Mouse (Mus musculus) bone marrow macrophage, adult 2 months (primary cell): ENCODE data around the gene Dcps.

Experiments used
- CTCF ChIP-seq: IDR thresholded peaks from 2 replicates; pipeline ENCODE4 v1.5.1; 2012; ENCODE audit warnings: low read depth, mild to moderate bottlenecking, low read length, moderate library complexity
- POLR2A ChIP-seq: IDR thresholded peaks from 2 replicates; pipeline ENCODE4 v1.6.1; 2012; ENCODE audit warnings: mild to moderate bottlenecking, low read depth, low read length, borderline replicate concordance

DNA sequence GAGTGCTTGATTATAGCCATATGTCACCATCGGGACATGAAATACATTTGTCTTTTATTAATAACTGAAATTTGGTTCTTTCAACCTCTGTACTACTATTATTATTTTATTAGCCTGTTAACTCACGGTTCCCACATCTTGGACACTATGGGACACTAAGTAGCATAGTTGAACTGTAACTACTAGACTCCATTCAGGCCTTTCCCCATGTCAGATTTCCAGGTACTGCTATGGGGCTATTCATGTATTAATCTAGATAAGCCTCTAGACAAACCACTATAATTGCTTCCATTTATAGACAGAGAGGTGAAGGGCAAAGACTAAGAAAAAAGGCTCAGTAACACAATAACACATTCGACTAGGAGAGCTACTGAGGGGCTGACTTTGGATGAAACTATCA, 82.5 kb downstream of the Dcps start:
- TF ChIP-seq CTCF (no peak), POLR2A (no peak)
